Mouse (Mus musculus) layer of hippocampus, adult 8-10 months (tissue): Measurements from ENCODE around the gene Iah1. TPM values are rescaled to one million over a fixed set of nuclear protein-coding genes. Genes with fewer than 3 reads are reported as not detected.
A peak's percentile ranks its signal among the peaks of the same experiment; 100 is the strongest.

ENCODE experiments used
- DNase-seq, 2 experiments: peaks; one replicate each; pipeline ENCODE4 v3.0.0; 2022; ENCODE audit warnings: low spot score in 2 of 2
- total RNA-seq, 4 experiments: library from RNA; stranded (reverse); gene quantifications; 2 replicates each; pipeline ENCODE4 v1.2.4; 2022

Gene Iah1
- total RNA-seq, 4 experiments from 2014 or later = 13.2 to 17.0 (median 14.0) TPM

DNA sequence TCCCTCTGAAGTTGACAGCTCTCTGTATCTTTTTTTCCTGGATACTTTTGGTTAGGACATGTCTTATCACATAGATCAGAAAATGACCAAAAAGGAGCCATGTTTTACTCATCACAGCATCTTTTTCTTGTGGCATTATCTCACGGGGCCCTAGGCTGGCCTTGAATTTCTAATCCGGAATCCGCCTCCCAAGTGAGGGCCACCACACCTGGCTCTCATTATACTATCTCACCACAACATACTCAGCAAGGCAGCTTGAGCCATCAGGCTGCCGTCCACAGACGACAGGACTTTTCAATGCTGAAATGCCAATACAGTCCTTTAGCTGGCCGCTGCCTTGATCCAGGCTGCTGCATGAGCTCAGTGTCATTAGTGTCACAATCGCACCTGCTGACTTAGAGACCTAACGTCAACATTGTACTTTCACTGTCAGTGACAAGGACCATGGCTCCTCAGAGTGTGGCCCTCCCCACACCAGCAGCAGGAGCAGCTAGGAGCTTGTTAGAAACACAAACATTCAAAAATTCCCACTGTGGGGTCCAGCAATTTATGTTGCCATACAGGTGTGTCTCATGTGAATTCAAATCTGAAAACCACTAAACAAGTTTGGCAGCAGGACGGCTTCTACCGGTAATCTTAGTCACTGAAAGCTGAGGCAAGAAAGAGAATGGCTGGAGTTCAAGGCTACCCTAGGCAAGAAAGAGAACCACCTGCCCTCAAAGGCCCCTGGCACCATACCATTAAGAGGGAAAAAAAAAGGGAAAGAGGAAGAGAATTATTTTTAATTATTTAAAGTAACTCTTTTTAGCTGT lies 48.6 kb downstream of the Iah1 start:
- no peak for DNase-seq

DNA sequence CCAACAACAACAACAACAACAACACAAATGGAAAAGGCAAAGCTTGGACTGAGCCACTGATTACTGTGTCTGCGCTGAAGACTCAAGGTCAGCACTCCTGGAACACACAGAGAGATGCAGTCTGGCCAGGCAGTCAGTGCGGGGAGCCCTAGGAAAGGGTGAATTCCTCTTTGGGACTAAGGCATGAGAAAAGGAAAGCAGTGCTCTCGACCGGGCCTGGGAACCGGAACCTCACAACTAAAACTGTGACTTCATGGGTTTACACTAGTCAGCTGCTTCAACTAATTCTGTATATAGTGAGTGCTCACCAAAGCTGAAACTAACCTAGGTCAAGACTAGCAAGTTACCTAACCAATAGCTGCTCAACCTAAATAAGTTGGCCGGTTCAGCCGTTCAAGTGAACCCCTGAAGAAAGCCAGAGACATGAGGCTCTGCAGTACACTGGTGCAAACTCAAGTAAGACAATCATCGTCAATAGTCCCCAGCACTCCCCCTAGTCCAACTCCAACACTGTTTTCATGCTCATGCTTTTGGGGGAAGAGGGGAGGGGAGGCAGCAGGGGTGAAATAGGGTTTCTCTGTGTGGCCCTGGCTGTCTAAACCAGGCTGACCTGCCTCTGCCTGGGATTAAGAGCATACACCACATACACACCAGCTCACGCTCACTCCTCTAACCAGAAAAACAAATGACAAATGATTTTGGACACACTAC lies 52.3 kb downstream of the Iah1 start:
- DNase-seq = no peak

DNA sequence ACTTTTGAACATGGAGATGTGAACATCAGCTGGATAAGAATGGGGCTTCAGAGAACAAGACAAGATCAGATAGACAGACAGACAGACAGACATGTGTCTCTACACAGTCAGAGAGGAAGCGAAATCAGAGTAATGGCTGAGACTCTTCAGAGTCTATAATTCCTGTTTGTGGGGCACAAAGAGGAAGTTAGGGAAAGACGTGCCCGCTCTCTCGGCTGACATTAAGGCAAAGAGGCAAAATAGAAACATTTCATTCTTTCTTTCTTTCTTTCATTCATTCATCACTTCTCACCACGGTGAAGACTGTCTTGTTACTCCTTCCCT lies 52.9 kb downstream of the Iah1 start:
- no peak for DNase-seq

DNA sequence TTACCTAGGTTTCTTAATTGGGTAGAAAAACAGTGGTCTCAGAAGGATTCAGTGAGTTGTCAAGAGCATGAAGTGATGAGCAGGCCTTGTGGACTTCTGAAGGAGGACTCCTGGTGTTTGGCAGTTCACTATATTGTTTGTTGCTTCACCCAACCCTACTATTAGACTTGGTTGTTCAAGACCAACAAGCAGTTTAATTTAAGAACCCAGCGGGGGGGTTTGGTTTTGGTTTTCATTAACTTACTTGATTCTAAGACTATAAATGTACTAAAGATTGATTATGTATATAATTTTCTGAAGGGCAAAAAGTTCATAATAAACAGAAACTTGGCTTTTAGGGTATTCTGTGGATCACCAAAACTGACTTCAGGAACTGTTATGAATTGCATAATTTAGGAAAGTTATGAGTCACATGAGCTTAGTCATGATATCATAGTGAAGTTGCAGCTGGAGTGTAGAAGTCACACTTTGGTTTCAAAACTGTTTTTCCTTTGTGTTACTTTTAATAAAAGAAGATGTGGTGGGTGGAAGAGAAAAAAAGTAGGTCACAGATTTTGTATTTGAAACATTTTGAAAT lies 53.9 kb downstream of the Iah1 start:
- no peak for DNase-seq

DNA sequence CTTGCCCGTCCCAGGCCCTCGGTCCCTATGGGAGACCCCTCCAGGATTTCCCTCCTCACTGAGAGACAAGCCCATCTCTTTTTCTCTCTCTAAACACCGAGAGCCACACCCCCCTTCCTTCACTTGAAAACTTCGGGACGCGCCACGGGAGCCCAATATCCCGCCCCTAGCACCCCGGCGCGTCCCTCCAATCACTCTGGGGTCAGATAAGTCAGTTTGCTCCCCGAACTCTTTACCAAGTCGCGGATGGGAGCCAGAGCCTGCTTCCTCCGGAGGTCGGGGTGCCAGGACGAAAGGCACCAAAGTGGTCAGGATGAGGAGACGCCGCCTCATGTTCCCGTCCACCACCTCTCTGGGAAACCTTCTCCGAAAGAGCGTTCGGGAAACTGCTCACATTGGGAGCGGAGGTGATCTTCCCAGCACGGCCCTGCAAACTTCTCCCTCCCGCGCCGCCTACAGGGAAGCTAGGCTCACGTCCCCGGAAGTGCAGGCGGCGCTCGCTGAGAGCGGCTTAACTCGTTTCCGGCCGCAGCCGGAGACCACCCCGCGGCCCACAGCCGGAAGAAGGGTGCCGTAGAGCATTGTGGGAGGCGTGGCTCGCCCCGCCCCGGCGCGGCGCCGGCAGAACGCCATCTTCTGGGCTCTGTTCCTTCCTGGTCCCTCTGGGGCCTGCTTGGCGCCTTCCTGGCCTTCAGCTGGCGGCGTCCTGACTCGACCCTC lies 57.1 kb downstream of the Iah1 start, which contains the start of gene Adam17:
Adam17 (minus strand) TSS at position 533 of the 720 bp plus-strand sequence.
- DNase-seq = peak; percentile 91 to 96

Other genes with a start within 250 kb of the Iah1 start
- 10 to 100 TPM; 52.5 to 62.6 (median 56.5) TPM for gene Cpsf3, start 31.0 kb upstream of the Iah1 start, total RNA-seq
- gene Itgb1bp1, start 30.1 kb upstream of the Iah1 start, total RNA-seq = 10 to 100 TPM; 39.6 to 47.6 (median 42.3) TPM
- gene Adam17, start 57.2 kb downstream of the Iah1 start, total RNA-seq = 10 to 100 TPM; 18.5 to 21.0 (median 19.5) TPM
- gene Ywhaq, start 101.2 kb downstream of the Iah1 start, total RNA-seq = 100 to 1,000 TPM; 351 to 430 (median 396) TPM